Comparison of ENCODE assay signal across 26 mouse cellular contexts in genomic region chr5:67698176-67698575, GRCm38 (mm10).
A peak's percentile ranks its signal among the peaks of the same experiment; 100 is the strongest.
DNase-seq lines count a peak whose midpoint lies in the region; ATAC-seq and TF ChIP-seq lines count a peak whose summit lies in the region.
"Had no signal": no experiment of that assay in that cellular context is flagged by ENCODE, and none has a peak within 500 bp of the region (broad histone marks: within the 10 kb centered on the region; RNA-seq: fewer than 3 reads in every experiment).

No protein-coding gene starts in this region.

- no peak overlapping the region for H3K4me3 ChIP-seq in left cerebral cortex, adult 2 months
- H3K4me3 ChIP-seq in heart, embryonic 14.5 days (ENCODE audit: control insufficient read depth in 1 of 2, insufficient read depth in 1 of 2, low read depth in 1 of 2, low read length in 2 of 2) = no peak overlapping the region
- no peak overlapping the region for H3K4me3 ChIP-seq in neural tube, embryonic 14.5 days (ENCODE audit: low read depth, low read length)
- H3K4me3 ChIP-seq in lung, adult 2 months (replicated peaks; ENCODE audit: extremely low read depth, low read depth, low read length) = no peak overlapping the region
- H3K4me3 ChIP-seq: embryonic facial prominence, embryonic 12.5 days; forebrain, embryonic 12.5 days; hindbrain, embryonic 13.5 days; kidney, embryonic 15.5 days; limb, embryonic 15.5 days; lung, embryonic 15.5 days; myocyte had no signal

- H3K4me1 ChIP-seq in heart, embryonic 14.5 days (ENCODE audit: control insufficient read depth in 2 of 2, insufficient read depth in 2 of 2, low read length in 2 of 2) = peaks cover 10 to 24% of the 10 kb centered on the region in 2 experiments
- H3K4me1 ChIP-seq in neural tube, embryonic 14.5 days (ENCODE audit: control insufficient read depth, insufficient read depth, low read length) = no peaks in the 10 kb centered on the region; the same call in 1 of the 2 replicates
- no peaks in the 10 kb centered on the region for H3K4me1 ChIP-seq in lung, adult 2 months (ENCODE audit: control insufficient read depth, insufficient read depth, low read length)
- H3K4me1 ChIP-seq: embryonic facial prominence, embryonic 12.5 days had no signal

- H3K27ac ChIP-seq in left cerebral cortex, adult 2 months = peak overlapping the region; percentile 63
- peak overlapping the region; percentile 46 to 58 for H3K27ac ChIP-seq in heart, embryonic 14.5 days (replicated peaks in 1 of 2; ENCODE audit: control insufficient read depth in 1 of 2, insufficient read depth in 1 of 2, low read depth in 2 of 2, low read length in 2 of 2)
- H3K27ac ChIP-seq in neural tube, embryonic 14.5 days (ENCODE audit: low read depth, low read length) = peak overlapping the region; percentile 29
- H3K27ac ChIP-seq: embryonic facial prominence, embryonic 12.5 days; forebrain, embryonic 12.5 days; hindbrain, embryonic 13.5 days; kidney, embryonic 15.5 days; limb, embryonic 15.5 days; liver, embryonic 14.5 days; lung, embryonic 15.5 days had no signal

- intact Hi-C loops in left cerebral cortex, adult 2 months (cut with DNase I) = loop anchor here (5.0 kb wide), 1 partner anchor 56 kb away; no protein-coding TSS in a partner anchor

- H3K27me3 ChIP-seq in heart, embryonic 14.5 days (ENCODE audit: control insufficient read depth, insufficient read depth, low read length) = no peaks in the 10 kb centered on the region
- H3K27me3 ChIP-seq in neural tube, embryonic 14.5 days (ENCODE audit: control insufficient read depth, insufficient read depth, low read length) = no peaks in the 10 kb centered on the region
- H3K27me3 ChIP-seq: embryonic facial prominence, embryonic 12.5 days; forebrain, embryonic 12.5 days; kidney, embryonic 15.5 days; lung, embryonic 15.5 days had no signal

- no peak for TF ChIP-seq POLR2A in lung, adult 2 months (IDR thresholded peaks at IDR 0.05; ENCODE audit: borderline replicate concordance, extremely low read depth, low read depth, low read length)

- 45% methylated on average over 3 of the region's 3 CpGs for WGBS in heart, embryonic 14.5 days
- 96% methylated on average over 3 of the region's 3 CpGs for WGBS in neural tube, embryonic 14.5 days
- 78% methylated on average over 3 of the region's 3 CpGs for WGBS in lung, adult 2 months

- ATAC-seq in heart, embryonic 14.5 days (ENCODE audit: insufficient number of reproducible peaks, insufficient read depth, low FRiP score, low read depth) = no peak
- no peak for ATAC-seq in neural tube, embryonic 14.5 days (ENCODE audit: low read depth)
- ATAC-seq: midbrain, embryonic 16.5 days had no signal

- DNase-seq in left cerebral cortex, adult 2 months (ENCODE audit: extremely low spot score in 1 of 2, low spot score in 2 of 2) = no peak
- DNase-seq in left cerebral cortex, adult 9 months (ENCODE audit: low spot score in 2 of 2) = no peak
- peak; percentile 48 for DNase-seq in heart, adult 8-10 months (ENCODE audit: low spot score)
- DNase-seq in thymus, postnatal 36 days = no peak
- DNase-seq in lung, adult 2 months = no peak
- DNase-seq: adrenal gland, adult 2 months; B cell, adult 2 months; cerebellum, adult 11-12 months; cerebellum, postnatal 10 days; kidney, adult 11 months; kidney, postnatal 36 days; left cerebral cortex, postnatal 4 days; lung, postnatal 36 days; right cerebral cortex, postnatal 14 days; thymus, postnatal 25 days had no signal

- H3K9me3 ChIP-seq in heart, embryonic 14.5 days (ENCODE audit: control insufficient read depth, low read length) = no peaks in the 10 kb centered on the region
- H3K9me3 ChIP-seq in neural tube, embryonic 14.5 days (ENCODE audit: control insufficient read depth, low read length) = no peaks in the 10 kb centered on the region
- H3K9me3 ChIP-seq: embryonic facial prominence, embryonic 12.5 days; forebrain, embryonic 12.5 days; hindbrain, embryonic 13.5 days; kidney, embryonic 15.5 days; limb, embryonic 15.5 days; lung, embryonic 15.5 days had no signal

- TF ChIP-seq CTCF in left cerebral cortex, adult 2 months (IDR thresholded peaks at IDR 0.05) = no peak
- TF ChIP-seq CTCF in lung, adult 2 months (IDR thresholded peaks at IDR 0.05; ENCODE audit: insufficient read depth, low read length) = no peak

- no peaks in the 10 kb centered on the region for H3K36me3 ChIP-seq in heart, embryonic 14.5 days (ENCODE audit: control insufficient read depth, insufficient read depth, low read length)
- H3K36me3 ChIP-seq in neural tube, embryonic 14.5 days (ENCODE audit: control insufficient read depth, insufficient read depth, low read length) = peaks cover 4% of the 10 kb centered on the region; the same call in 1 of the 2 replicates
- H3K36me3 ChIP-seq: embryonic facial prominence, embryonic 12.5 days; limb, embryonic 15.5 days had no signal

- H3K4me2 ChIP-seq in heart, embryonic 14.5 days (ENCODE audit: low read length) = no peak overlapping the region
- H3K4me2 ChIP-seq in neural tube, embryonic 14.5 days (ENCODE audit: low read depth, low read length) = no peak overlapping the region
- H3K4me2 ChIP-seq: embryonic facial prominence, embryonic 12.5 days; forebrain, embryonic 12.5 days; hindbrain, embryonic 13.5 days; kidney, embryonic 15.5 days; limb, embryonic 15.5 days; lung, embryonic 15.5 days had no signal

- H3K9ac ChIP-seq in heart, embryonic 14.5 days (ENCODE audit: low read length) = no peak overlapping the region
- H3K9ac ChIP-seq in neural tube, embryonic 14.5 days (replicated peaks; ENCODE audit: low read depth, low read length) = no peak overlapping the region
- H3K9ac ChIP-seq: embryonic facial prominence, embryonic 12.5 days; forebrain, embryonic 12.5 days; hindbrain, embryonic 13.5 days; kidney, embryonic 15.5 days; limb, embryonic 15.5 days; liver, embryonic 14.5 days; lung, embryonic 15.5 days had no signal
